Mouse (Mus musculus): Measurements from ENCODE around the gene Ctu1.
"Not testable (repeated sequence)": the region's sequence is repeated elsewhere in the genome, so short reads cannot be mapped to it uniquely, and the experiment has no call there.

Ctu1 gene

GRCm38 (mm10) chr7:43682511-43682910, 10.7 kb downstream of the Ctu1 start:
- DNase-seq, result not testable (repeated sequence)

- no peak for DNase-seq
Observed at GRCm38 (mm10) chr7:43685088-43685487, 13.3 kb downstream of the Ctu1 start.

GRCm38 (mm10) chr7:43690118-43690517, 18.3 kb downstream of the Ctu1 start, which contains the start of gene Klk14:
Gene Klk14, plus strand, starts transcription at chr7:43690418.
- DNase-seq, result no peak

- DNase-seq, result no peak
Observed at GRCm38 (mm10) chr7:43710031-43710430, 38.2 kb downstream of the Ctu1 start.

GRCm38 (mm10) chr7:43712267-43712666, 40.5 kb downstream of the Ctu1 start, which contains the start of gene Klk13:
Gene Klk13, plus strand, starts transcription at chr7:43712567.
- no peak for DNase-seq

- no peak for DNase-seq
Observed at GRCm38 (mm10) chr7:43712917-43713316, 41.1 kb downstream of the Ctu1 start.

GRCm38 (mm10) chr7:43713741-43714351, 42.0 kb downstream of the Ctu1 start:
- DNase-seq, result no peak
